Mouse (Mus musculus): ENCODE data around the gene Creb3l2. TPM values are rescaled to one million over a fixed set of nuclear protein-coding genes. Genes with fewer than 3 reads are reported as not detected.

The Creb3l2 gene
- polyA plus RNA-seq, 1 experiment from 2014 or later: 33.1 TPM

- peak overlapping the region; percentile 67 for H3K27ac ChIP-seq (ENCODE audit: low read depth)
- no peak overlapping the region for H3K9ac ChIP-seq
- 0 out of 2 replicates have a peak, but pooled peaks cover under 1% of the 10 kb centered on the region for H3K36me3 ChIP-seq (ENCODE audit: insufficient read depth)
- 32% methylated on average over 11 of the region's 11 CpGs for WGBS
- H3K4me1 ChIP-seq (ENCODE audit: insufficient read depth): peaks cover 66% of the 10 kb centered on the region
- H3K4me3 ChIP-seq (ENCODE audit: low read depth, low read length): no peak overlapping the region
- H3K9me3 ChIP-seq (ENCODE audit: low read depth, low read length): no peaks in the 10 kb centered on the region
- peak; percentile 83 for ATAC-seq (ENCODE audit: insufficient read depth)
- DNase-seq: peak; percentile 95
- H3K4me2 ChIP-seq: peak overlapping the region; percentile 44
- no peaks in the 10 kb centered on the region for H3K27me3 ChIP-seq (ENCODE audit: insufficient read depth, low read length)
- TF ChIP-seq CTCF (IDR thresholded peaks at IDR 0.05; ENCODE audit: low read depth): no peak
These were observed 41.0 kb downstream of the Creb3l2 start for GRCm38 (mm10) chr6:37400866-37401525.

- DNase-seq (no peak), ATAC-seq (ENCODE audit: insufficient read depth) (no peak)
- Histone ChIP-seq H3K9ac (no peak overlapping the region), H3K4me3 (ENCODE audit: low read depth, low read length) (no peak overlapping the region), H3K27ac (ENCODE audit: low read depth) (peak overlapping the region; percentile 67; the same call in 1 of the 2 replicates), H3K9me3 (ENCODE audit: low read depth, low read length) (no peaks in the 10 kb centered on the region), H3K4me2 (peak overlapping the region; percentile 44; the same call in 1 of the 2 replicates), H3K27me3 (ENCODE audit: insufficient read depth, low read length) (no peaks in the 10 kb centered on the region), H3K4me1 (ENCODE audit: insufficient read depth) (peaks cover 65% of the 10 kb centered on the region), H3K36me3 (ENCODE audit: insufficient read depth) (peaks cover 5% of the 10 kb centered on the region; the same call in 1 of the 2 replicates)
- 48% methylated on average over 4 of the region's 4 CpGs for WGBS
- no peak for TF ChIP-seq CTCF (IDR thresholded peaks at IDR 0.05; ENCODE audit: low read depth)
These were observed 41.8 kb downstream of the Creb3l2 start for GRCm38 (mm10) chr6:37400167-37400566.

GRCm38 (mm10) chr6:37398943-37399342 lies 43.0 kb downstream of the Creb3l2 start:
- DNase-seq (peak; percentile 72), ATAC-seq (ENCODE audit: insufficient read depth) (peak; percentile 59; the same call in 1 of the 2 replicates)
- Histone ChIP-seq H3K9me3 (ENCODE audit: low read depth, low read length) (no peaks in the 10 kb centered on the region), H3K4me3 (ENCODE audit: low read depth, low read length) (no peak overlapping the region), H3K9ac (no peak overlapping the region), H3K4me1 (ENCODE audit: insufficient read depth) (peaks cover 57% of the 10 kb centered on the region), H3K36me3 (ENCODE audit: insufficient read depth) (peaks cover 5% of the 10 kb centered on the region; the same call in 1 of the 2 replicates), H3K27me3 (ENCODE audit: insufficient read depth, low read length) (no peaks in the 10 kb centered on the region), H3K4me2 (0 out of 2 replicates have a peak overlapping the region, but pooled peaks have one; percentile 4), H3K27ac (ENCODE audit: low read depth) (peak overlapping the region; percentile 60)
- 11% methylated on average over 10 of the region's 10 CpGs for WGBS
- no peak for TF ChIP-seq CTCF (IDR thresholded peaks at IDR 0.05; ENCODE audit: low read depth)

- no peak overlapping the region for H3K9ac ChIP-seq
- DNase-seq (no peak), ATAC-seq (ENCODE audit: insufficient read depth) (no peak)
- no peak overlapping the region for H3K27ac ChIP-seq (ENCODE audit: low read depth)
- no peak for TF ChIP-seq CTCF (IDR thresholded peaks at IDR 0.05; ENCODE audit: low read depth)
- H3K4me3 ChIP-seq (ENCODE audit: low read depth, low read length): no peak overlapping the region
- WGBS: 39% methylated on average over 9 of the region's 9 CpGs
- H3K36me3 ChIP-seq (ENCODE audit: insufficient read depth): peaks cover 5% of the 10 kb centered on the region; the same call in 1 of the 2 replicates
- H3K27me3 ChIP-seq (ENCODE audit: insufficient read depth, low read length): no peaks in the 10 kb centered on the region
- no peaks in the 10 kb centered on the region for H3K9me3 ChIP-seq (ENCODE audit: low read depth, low read length)
- no peak overlapping the region for H3K4me2 ChIP-seq
- H3K4me1 ChIP-seq (ENCODE audit: insufficient read depth): peaks cover 49% of the 10 kb centered on the region
These were observed 44.0 kb downstream of the Creb3l2 start for GRCm38 (mm10) chr6:37397973-37398372.

- ATAC-seq (ENCODE audit: insufficient read depth) (no peak), DNase-seq (no peak)
- H3K4me1 ChIP-seq (ENCODE audit: insufficient read depth): peaks cover 46% of the 10 kb centered on the region
- no peak overlapping the region for H3K4me3 ChIP-seq (ENCODE audit: low read depth, low read length)
- no peak overlapping the region for H3K27ac ChIP-seq (ENCODE audit: low read depth)
- no peak for TF ChIP-seq CTCF (IDR thresholded peaks at IDR 0.05; ENCODE audit: low read depth)
- H3K27me3 ChIP-seq (ENCODE audit: insufficient read depth, low read length): no peaks in the 10 kb centered on the region
- no peak overlapping the region for H3K9ac ChIP-seq
- H3K36me3 ChIP-seq (ENCODE audit: insufficient read depth): peaks cover 5% of the 10 kb centered on the region; the same call in 1 of the 2 replicates
- no peak overlapping the region for H3K4me2 ChIP-seq
- WGBS: 70% methylated on average over 4 of the region's 4 CpGs
- no peaks in the 10 kb centered on the region for H3K9me3 ChIP-seq (ENCODE audit: low read depth, low read length)
These were observed 44.7 kb downstream of the Creb3l2 start for GRCm38 (mm10) chr6:37397254-37397653.

- no peak for ATAC-seq (ENCODE audit: insufficient read depth)
- Histone ChIP-seq H3K9me3 (ENCODE audit: low read depth, low read length) (no peaks in the 10 kb centered on the region), H3K4me1 (ENCODE audit: insufficient read depth) (peaks cover 44% of the 10 kb centered on the region), H3K4me2 (no peak overlapping the region), H3K4me3 (ENCODE audit: low read depth, low read length) (no peak overlapping the region), H3K9ac (no peak overlapping the region), H3K27ac (ENCODE audit: low read depth) (no peak overlapping the region), H3K27me3 (ENCODE audit: insufficient read depth, low read length) (no peaks in the 10 kb centered on the region), H3K36me3 (ENCODE audit: insufficient read depth) (peaks cover 10% of the 10 kb centered on the region; the same call in 1 of the 2 replicates)
- no peak for TF ChIP-seq CTCF (IDR thresholded peaks at IDR 0.05; ENCODE audit: low read depth)
- WGBS: 71% methylated on average over 4 of the region's 4 CpGs
- no peak for DNase-seq
These were observed 45.8 kb downstream of the Creb3l2 start for GRCm38 (mm10) chr6:37396127-37396526.

GRCm38 (mm10) chr6:37393263-37393662 lies 48.7 kb downstream of the Creb3l2 start:
- Histone ChIP-seq H3K4me2 (no peak overlapping the region), H3K4me1 (ENCODE audit: insufficient read depth) (peaks cover 29% of the 10 kb centered on the region), H3K9me3 (ENCODE audit: low read depth, low read length) (no peaks in the 10 kb centered on the region), H3K27me3 (ENCODE audit: insufficient read depth, low read length) (no peaks in the 10 kb centered on the region), H3K4me3 (ENCODE audit: low read depth, low read length) (no peak overlapping the region), H3K9ac (no peak overlapping the region), H3K27ac (ENCODE audit: low read depth) (no peak overlapping the region), H3K36me3 (ENCODE audit: insufficient read depth) (peaks cover 10% of the 10 kb centered on the region; the same call in 1 of the 2 replicates)
- WGBS: 61% methylated on average over 6 of the region's 6 CpGs
- ATAC-seq (ENCODE audit: insufficient read depth): no peak
- DNase-seq: no peak
- TF ChIP-seq CTCF (IDR thresholded peaks at IDR 0.05; ENCODE audit: low read depth): no peak

Data from lung, embryonic 14.5 days (tissue).